Mouse (Mus musculus): ENCODE measurements around the gene D17Wsu92e.

D17Wsu92e gene

DNA sequence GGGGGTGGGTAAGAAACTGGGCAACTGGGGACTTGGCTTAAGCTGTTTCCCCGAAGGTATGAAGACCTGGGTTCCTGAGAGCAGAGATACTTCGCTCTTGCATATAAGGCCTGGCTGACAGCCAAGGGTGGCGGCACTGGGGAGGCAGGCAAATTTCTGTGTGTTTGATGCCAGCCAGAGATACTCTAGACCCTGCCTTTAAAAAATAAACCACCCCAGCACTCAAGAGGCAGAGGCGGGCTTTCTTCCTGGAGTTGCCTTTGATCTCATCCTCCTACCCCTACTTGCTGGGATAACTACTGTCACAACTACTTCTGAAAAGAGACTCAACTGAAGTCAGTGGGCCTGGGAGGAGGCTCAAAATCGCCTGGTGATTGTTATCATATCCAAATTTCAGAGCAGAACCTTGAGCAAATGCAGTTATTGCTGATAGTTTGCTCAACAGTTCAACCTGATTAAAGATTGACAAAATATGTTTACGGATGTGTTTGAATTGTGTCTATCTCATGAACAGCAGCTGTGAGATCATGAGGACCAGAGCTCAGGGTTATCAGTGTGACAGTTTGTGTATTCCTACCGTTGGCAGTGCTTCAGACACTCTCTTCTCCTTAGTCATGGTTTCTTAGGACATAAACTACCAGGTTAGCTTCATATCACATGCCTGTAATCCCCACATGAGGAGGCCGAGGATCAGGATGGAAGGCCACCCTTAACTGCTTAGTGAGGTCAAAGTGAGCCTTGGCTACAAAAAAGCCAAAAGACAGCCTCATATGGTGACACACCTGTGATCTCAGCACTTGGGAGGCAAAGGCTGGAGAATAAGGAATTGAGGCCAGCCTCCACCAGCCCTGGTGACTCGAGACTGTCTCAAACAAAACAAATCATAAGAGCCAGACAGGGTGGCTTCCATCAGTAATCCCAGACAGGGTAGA, 1.2 kb upstream of the D17Wsu92e start:
- DNase-seq (ENCODE audit: low read depth, low spot score): no peak

DNA sequence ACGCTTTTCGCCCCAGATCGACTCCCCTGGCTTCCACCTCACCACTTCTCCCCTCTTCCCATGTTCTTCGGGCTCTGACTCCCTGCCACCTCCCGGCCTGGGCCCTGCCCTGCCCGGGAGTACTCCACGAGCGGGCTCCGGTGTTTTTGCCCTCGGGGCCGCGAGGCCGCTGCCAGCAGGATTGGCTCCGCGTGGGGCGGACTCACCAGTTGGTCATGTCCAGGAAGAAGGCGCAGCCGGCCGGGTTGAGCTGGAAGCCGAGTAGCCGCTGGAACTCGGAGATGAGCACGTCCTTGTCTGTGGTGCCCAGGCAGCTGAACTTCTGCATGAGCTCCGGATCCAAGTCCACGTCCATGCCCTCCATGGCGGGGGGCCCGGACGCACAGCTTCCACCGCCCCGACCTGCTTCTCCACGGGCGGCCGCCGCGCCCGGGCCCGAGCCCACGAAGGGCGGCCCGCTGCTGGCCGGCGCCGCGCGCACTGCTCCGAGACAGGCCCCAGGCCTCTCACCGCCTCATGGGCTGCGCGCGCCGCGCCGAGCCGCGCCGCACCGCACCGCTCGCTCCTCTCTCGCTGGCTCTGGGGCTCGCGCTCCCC, 379 bp downstream of the D17Wsu92e start:
- no peak for DNase-seq (ENCODE audit: low read depth, low spot score)

DNA sequence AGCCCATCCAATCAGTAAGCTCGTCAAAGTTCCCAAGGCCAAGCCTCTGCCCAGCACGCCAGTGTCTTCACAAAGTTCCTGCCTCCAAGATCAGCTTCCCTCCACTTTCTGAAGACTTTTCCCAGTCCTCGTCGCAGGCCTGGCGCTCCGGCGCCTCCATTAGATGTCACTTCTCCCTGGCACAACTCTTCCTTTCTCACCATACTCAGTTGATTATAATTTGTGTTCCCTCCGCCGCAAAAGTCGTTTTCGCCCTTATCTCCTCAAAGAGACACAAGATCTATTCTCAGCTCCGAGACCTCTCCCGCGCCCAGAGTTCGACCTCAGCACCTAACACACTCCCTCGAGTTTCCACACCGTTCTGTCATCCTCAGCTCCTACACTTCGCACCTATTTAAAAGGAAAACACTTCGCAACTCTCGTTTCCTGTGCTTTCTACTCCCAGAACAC, 902 bp downstream of the D17Wsu92e start:
- no peak for DNase-seq (ENCODE audit: low read depth, low spot score)

DNA sequence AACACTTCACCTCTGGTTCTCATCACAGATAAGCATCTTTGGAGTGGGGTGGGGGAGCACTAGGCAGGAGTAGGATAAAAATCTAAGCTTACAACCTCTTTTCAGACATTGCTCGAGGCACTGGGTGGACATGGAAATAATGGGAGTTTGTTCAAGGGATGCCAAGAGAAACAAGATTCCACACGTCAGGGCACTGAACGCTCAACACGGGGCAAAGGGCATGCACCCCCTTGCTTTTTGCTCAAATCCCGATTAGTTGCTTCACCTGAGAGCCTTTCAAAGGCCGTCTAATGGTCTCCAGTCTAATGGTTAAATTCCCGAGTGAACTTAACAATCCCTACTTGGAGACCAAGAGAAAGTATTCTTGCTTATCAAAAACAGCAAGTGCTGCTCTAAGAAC, 1.4 kb downstream of the D17Wsu92e start:
- DNase-seq (ENCODE audit: low read depth, low spot score): no peak

DNA sequence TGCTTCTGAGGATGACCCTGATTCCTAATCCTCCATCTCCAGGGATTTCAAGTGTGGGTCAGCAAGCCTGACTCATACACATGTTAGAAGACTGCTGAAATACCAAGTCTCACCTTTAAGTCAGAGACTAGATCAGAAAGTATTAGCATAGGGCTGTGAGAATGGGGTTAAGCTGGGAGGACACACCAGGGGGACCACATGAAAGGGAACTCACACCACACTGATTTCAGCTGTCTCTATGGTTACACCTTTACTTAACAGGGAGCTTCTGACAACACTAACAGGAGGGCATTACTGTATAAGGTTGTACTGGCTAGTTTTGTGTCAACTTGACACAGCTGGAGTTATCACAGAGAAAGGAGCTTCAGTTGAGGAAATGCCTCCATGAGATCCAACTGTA, 5.8 kb downstream of the D17Wsu92e start:
- no peak for DNase-seq (ENCODE audit: low read depth, low spot score)

DNA sequence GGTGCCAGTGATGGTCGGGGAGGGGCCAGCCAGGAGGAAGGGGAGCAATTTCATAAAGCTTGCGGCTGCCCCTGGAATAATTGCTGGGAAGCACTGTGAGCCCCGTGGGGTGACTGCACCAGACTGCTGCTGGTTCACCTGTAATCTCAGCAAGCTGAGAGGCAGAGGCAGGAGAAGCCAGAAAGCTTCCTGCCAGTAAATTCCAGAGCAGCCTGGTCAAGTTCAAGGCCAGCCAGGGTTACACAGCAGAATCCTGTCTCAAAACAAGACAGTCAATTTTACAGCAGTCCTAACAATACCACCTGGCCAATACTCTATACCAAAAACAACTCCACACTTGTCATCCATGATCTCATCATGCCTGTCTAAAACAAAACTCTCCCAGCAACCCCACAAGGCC, 8.5 kb downstream of the D17Wsu92e start:
- no peak for DNase-seq (ENCODE audit: low read depth, low spot score)

DNA sequence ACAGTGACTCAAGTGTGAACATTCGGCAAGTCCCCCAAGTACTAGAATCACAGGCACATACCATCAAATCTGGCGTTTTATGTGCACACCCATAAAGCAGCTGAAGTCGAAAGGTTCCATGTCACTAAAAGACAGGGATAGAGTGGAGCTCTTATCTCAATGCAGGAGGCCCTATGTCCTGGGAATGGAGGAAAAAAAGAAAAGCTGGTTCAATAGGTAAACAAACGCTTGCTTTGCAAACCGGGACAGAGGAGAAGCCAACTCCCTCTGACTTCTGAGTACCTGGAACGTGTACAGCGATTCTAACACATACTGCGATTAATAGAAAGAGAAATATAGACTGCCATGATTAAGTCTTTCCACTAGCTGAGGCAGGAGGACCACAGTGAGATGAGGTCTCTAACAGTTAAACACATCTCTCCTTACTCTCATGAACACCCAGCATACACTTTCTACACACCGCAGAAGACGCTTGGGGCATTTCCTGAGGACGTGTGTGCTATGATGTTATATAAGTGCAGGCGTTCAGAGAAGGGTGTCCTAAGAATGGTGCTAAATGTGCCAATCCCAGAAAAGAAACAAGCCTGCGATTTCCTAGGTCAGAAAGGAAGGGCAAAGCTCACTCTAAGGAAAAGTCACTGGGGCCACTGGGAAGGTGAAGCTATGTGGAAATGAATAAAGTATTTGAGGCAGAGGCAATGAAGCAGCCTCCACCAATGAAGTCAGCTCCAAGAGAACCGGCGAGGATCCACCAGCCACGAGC, 9.7 kb downstream of the D17Wsu92e start:
- no peak for DNase-seq (ENCODE audit: low read depth, low spot score)

DNA sequence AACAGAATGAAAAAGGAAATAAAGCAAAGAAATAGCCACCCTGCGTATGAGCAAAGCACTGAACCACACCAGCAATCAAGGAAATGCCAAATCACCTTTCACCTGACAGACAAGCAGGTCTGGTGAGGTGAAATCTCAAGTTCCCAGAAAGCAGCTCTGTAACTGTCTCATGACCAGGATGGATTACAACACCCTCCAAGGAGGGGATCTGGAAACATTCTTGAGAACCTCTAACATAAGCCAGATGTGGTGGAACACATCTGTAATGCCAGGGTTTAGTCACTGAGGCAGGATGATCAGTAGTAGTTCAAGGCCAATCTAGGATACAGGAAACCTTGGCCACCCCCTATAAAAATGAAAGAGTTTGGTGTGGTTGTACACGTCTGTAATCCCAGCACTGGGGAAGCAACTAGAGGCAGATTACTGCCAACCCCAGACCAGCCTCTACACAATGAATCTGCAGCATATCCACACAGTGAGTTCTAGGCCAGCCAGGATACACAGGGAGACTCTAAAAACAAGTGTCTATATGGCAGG, 12.8 kb downstream of the D17Wsu92e start:
- DNase-seq (ENCODE audit: low read depth, low spot score): no peak

DNA sequence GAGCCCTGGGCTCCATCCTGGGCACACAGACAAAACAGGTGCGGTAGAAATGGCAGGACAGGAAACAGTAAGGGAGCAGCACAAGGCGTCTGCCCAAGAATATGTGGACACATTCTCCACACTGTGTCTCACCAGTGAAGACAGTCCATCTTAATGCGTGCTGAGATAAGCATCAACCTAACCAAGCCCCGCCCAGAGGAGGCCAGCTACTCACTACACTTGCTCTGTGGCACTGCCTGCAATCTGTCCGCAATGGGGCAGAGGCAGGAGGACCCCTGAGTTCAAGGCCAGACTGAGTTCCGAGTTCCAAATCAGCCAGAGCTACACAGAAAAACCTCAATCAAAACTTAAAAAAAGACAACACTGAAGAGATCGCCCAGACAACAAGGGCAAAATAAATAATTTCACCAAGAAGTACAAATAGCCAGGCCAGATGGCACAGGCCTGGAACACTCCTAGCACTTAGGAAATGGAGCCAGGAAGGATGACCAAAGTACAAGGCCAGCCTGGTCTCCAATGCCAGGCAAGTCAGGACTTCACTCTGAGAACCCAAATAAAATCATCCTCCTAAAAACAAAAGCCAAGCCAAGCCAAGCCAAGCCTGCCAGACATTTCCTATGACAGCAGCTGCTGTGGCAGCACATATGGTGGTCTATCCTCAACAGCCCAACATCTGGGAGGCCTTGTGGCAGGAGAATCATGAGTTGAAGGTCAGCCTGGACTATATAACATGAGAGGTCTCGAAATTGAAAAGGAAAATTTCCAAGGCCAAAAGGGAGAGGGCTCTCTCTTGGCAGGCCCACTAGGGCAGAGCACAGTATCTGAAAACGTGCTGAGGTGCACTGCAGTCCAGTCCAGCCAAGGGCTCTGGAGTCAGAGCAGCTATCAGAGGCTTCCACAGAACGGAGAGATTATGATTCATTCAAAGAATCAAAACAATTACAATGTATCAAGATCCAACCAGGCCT, 15.4 kb downstream of the D17Wsu92e start:
- DNase-seq (ENCODE audit: low read depth, low spot score): no peak

DNA sequence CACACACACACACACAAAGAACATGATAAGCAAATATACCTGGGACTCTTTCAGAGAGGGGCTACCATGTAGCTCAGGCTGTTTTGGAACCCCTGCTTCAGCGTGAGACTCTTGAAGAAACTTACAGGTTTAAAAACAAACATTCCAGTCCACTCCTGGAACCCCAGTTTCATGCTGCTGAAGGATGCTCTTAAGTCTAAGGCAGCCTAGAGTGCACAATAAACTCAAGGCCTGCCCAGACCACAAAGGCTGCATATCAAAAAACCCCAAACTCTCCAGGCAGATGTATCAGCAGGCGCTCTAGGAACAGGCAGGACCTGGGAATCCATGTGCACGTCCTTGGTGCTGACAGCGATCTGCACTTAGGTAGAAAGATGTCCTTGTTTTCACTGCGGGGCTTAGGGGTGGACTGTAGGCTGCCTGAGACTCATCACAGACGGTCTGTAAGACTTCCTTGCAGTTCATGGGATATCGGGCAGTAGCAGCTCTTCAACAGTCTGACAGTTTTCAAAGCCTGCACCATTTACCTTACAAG, 16.2 kb downstream of the D17Wsu92e start:
- no peak for DNase-seq (ENCODE audit: low read depth, low spot score)

DNA sequence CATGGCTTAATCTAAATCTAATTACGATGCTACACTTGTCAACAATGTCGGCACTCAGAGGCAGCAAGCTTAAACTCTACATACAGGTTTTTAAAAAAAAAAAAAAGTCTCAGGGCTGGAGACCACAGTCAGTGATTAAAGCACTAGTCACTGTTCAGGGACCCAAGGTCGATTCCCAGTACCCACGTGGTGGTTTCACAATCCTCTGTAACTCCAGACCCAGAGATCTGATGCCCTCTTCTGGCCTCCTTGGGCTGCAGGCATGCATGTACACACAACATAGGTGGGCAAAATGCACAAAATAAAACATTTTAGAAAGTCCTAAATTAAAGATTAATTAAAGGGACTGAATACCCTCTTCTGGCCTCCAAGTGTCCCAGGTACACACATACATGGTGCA, 16.7 kb downstream of the D17Wsu92e start:
- DNase-seq (ENCODE audit: low read depth, low spot score): no peak

DNA sequence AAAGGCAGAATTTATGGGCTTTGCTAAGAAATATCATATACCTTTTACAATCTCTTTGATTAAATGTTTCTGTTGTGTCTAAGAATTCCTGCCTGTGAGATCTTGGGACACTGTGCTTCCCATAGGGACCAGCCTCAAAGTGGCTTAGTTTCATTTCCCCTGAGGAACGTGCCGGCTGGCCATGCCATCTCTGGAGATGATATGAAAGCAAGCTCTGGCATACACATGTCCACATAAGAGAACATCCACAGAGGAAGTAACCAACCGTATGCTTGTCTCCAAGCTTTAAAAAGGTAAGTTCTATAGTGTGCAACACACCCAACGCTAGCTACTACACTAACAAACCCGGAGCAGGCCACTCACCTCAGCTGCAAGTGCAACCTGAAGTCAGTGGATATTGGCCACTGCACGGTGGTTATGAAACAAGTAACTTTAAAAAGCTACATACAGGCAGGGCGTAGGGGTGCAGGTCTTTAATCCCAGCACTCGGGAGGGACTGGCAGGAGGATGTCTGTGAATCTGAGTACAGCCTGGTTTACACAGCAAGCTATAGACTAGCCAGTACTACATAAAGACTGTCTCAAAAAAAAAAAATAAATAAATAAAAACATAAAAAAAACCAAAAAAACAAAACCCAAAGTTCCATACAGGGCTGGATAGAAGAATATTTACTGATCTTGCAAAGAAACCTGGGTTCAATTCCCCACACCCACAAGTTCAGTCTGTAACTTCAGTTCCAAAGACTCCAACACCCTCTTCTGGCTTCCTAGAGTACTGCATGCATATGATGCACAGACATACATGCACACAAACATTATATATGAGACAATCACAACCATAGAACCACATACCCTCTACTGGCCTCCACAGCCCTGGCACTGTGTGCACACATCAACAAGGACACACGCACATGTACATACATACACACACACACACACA, 19.5 kb downstream of the D17Wsu92e start:
- no peak for DNase-seq (ENCODE audit: low read depth, low spot score)

DNA sequence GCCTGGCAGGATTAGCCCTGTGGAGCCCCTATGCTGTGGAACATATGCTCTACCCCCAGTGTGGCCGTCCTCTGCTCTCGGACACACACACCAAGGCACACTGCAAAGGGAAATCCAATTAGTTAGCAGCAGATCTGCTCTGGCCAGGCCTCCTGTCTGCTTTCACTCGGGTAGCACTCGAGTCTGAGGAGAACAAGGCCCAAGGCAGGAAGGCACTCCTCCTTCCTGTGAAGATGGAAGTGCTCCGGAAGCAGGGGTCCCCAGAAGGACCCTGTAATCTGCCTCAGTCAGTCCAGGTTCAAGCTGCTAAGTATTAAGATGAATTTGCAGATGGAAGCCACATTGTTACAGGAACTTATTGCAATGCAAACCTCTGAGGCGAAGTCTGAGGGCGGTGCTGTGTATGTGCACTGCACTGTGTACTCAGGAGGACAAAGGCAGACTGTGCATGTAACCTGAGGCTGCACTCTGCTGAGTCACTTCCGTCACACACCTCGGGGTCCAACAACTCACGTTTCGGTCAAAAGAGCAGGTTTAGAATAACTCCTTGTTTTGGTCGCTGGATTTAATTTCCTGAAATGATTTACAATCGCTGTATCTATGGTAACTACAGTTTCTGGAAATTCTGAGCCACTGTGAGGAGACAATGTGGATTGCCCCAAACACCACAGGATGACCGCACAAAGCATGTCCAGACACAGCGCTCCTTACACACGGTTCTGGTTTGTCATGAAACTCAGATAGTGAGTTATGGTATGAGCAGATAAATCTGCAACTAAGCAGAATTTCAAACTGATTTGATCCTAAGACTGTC, 20.5 kb downstream of the D17Wsu92e start:
- no peak for DNase-seq (ENCODE audit: low read depth, low spot score)

DNA sequence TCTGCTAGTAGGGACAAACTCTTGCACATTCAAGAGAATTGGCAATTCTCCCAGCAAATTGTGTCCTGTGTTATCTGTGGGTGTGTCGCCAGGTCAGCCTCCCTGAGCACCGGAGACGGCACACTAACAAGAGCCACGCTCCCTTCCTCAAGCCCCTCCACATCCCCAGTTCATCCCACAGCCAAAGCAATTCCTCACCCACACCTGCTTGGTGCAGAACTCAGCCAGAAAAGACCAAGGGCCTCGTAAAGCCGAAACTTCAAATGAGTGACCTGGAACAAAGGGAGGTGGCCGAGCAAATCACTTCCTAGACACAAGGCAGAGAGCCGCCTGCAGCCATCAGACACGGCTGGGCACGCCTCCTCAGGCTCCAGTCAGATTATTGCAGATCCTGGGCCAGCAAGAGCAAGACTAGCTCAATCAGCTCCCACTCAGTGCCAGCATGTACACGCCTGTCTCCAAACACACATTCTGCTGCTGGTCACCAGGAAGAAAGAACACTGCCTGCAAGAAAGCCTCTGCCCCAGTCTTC, 23.0 kb downstream of the D17Wsu92e start:
- no peak for DNase-seq (ENCODE audit: low read depth, low spot score)

DNA sequence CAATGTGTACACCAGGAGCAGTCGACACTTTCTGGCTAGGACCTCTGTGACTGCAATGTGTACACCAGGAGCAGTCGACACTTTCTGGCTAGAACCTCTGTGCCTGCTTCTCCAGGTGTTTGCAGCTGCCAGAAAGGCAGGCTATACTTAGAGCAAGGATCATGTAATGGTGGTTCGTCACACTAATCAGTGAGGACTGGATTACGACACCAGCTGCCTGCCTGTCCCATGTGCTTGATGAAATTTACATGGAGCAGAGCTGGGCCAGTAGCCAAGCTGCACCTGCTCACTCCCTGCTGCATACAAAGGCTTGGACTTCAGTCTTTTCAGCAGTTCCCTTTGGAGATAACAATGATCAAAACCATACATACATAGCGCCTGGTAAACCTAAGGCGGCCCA, 23.7 kb downstream of the D17Wsu92e start:
- no peak for DNase-seq (ENCODE audit: low read depth, low spot score)

DNA sequence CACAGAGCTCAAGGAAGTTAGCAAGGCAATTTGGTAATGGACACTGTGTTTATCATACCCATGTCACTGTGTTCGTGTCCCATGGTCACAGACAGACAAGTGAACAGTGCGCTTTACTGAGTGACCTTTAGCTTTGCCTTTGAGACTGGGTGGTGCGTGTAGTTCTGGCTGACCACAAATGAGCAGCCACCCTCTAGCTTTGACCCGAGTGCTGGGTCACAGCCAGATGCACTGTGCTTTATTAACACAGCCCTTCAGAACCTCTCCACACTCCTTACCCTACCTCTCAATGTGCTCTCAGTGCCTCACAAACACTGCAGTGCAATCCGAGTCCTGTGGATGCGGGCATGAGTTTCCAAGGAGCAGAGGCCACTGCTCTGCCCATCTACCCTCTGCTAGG, 27.3 kb downstream of the D17Wsu92e start:
- no peak for DNase-seq (ENCODE audit: low read depth, low spot score)

DNA sequence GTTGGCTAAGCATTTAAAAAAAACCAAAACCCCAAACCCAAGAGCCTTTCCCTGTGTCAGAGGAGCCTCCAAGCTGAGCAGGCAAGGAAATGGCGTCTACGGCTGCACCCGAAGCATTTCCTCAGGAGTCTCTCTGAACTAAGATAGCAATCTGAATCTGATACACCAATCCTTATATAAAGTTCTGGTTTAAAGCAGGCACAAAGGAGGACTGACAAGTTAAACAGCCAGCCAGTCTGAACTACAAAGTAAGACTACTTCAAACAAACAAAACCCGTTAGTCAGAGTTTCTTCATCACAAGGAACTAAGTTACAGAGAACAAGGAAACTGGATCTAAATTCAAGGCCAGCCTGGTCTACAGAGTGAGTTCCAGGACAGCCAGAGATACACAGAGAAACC, 27.9 kb downstream of the D17Wsu92e start:
- DNase-seq (ENCODE audit: low read depth, low spot score): no peak

DNA sequence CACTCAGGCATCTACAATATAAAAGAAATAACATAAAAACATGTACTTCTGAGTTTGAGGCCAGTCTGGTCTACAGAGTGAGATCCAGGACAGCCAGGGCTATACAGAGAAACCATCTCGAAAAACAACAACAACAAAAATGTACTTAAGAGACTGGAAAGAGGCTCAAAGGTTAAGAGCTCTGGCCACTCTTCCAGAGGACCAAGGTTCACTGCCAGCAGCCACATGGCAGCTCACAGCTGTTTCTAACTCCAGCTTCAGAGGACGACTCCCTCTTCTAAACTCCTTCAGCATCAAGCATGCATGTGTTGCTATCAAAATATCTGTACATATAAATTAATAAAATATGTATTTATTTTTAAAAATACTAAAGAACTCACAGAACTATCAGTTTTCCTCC, 28.9 kb downstream of the D17Wsu92e start:
- DNase-seq (ENCODE audit: low read depth, low spot score): no peak
